Mouse (Mus musculus) heart, adult 2 months (tissue): ENCODE measurements around the gene Fam222a. TPM values are rescaled to one million over a fixed set of nuclear protein-coding genes. Genes with fewer than 3 reads are reported as not detected.

ENCODE experiments used
- DNase-seq, 2 experiments: peaks; one replicate each; pipeline ENCODE4 v3.0.0; 2021
- H3K27ac ChIP-seq: fragments of 200-600 bp; 2 replicates; pipeline ENCODE4 v1.8.1; 2022
- H3K27me3 ChIP-seq: fragments of 200-500 bp; 2 replicates; pipeline ENCODE4 v1.6.1; 2012; ENCODE audit warnings: mild to moderate bottlenecking, low read length, inconsistent platforms, mixed read lengths; ENCODE audit not compliant: control insufficient read depth, insufficient read depth
- H3K36me3 ChIP-seq: fragments of 200-500 bp; 2 replicates; pipeline ENCODE4 v1.6.1; 2012; ENCODE audit warnings: low read length, inconsistent platforms; ENCODE audit not compliant: control insufficient read depth, insufficient read depth
- H3K4me1 ChIP-seq: fragments of 200-500 bp; 2 replicates; pipeline ENCODE4 v1.6.1; 2011; ENCODE audit warnings: low read length; ENCODE audit not compliant: control insufficient read depth, insufficient read depth
- H3K4me3 ChIP-seq: fragments of 200-600 bp; 2 replicates; pipeline ENCODE4 v1.8.1; 2022
- H3K79me2 ChIP-seq: fragments of 200-500 bp; replicated peaks from 2 replicates; pipeline ENCODE4 v1.6.1; 2012; ENCODE audit warnings: mild to moderate bottlenecking, inconsistent platforms, low read length, moderate library complexity, mixed read lengths; ENCODE audit not compliant: control insufficient read depth, insufficient read depth
- H3K9ac ChIP-seq: fragments of 200-500 bp; 2 replicates; pipeline ENCODE4 v1.6.1; 2012; ENCODE audit warnings: low read depth, mild to moderate bottlenecking, control low read depth, inconsistent platforms, low read length, mixed read lengths
- CTCF ChIP-seq: fragments of 200-600 bp; IDR thresholded peaks from 2 replicates; pipeline ENCODE4 v1.8.1; 2022; ENCODE audit warnings: antibody characterized with exemption, mild to moderate bottlenecking, moderate library complexity
- EP300 ChIP-seq: fragments of 200-500 bp; IDR thresholded peaks from 2 replicates; pipeline ENCODE4 v1.6.1; 2011; ENCODE audit warnings: low read depth, low read length, control low read depth; ENCODE audit not compliant: insufficient read depth
- POLR2A ChIP-seq: fragments of 200-500 bp; IDR thresholded peaks from 2 replicates; pipeline ENCODE4 v1.6.1; 2011; ENCODE audit warnings: mild to moderate bottlenecking, low read depth, low read length, control low read depth; ENCODE audit not compliant: insufficient read depth
- WGBS: fragments of 180-500 bp; shearing (Covaris S2); methylation state at CpG from one replicate; pipeline ENCODE4 v1.1.7; 2018; 5-methylcytosine and 5-hydroxymethylcytosine counted together
- intact Hi-C: fragments of 180-260 bp; cut with DNase I; formaldehyde crosslinking; loops from one replicate; pipeline ENCODE4 v1.15.1; 2025
- long read RNA-seq: library from polyadenylated mRNA; stranded (forward); transcript quantifications from one replicate; pipeline ENCODE4 v2.0.0, GENCODE M21; 2021
- polyA plus RNA-seq: library from polyadenylated mRNA; depleted of rRNA; stranded (reverse); fragments of >200 nt; gene quantifications from 2 replicates; pipeline ENCODE4 v1.2.3, GENCODE M21; 2012; rRNA removed
- total RNA-seq, 2 experiments: library from RNA; stranded (reverse); gene quantifications; 2 replicates each; pipeline ENCODE4 v1.2.3; 2021

Gene Fam222a
- total RNA-seq, result 1 to 10 TPM; 2.1 to 5.0 TPM
- 2.0 and 2.8 TPM in 2 replicates for polyA plus RNA-seq
- long read RNA-seq, partial matches to known transcripts, result 0 of 4 reads
- long read RNA-seq, other reads (novel, unspliced or antisense), result 1 of 4 reads

GRCm38 (mm10) chr5:114567565-114568197, at the start of gene Fam222a:
Fam222a (plus strand) TSS chr5:114568016.
- Histone ChIP-seq H3K4me1 (peaks cover 5% of the 10 kb centered on the region), H3K36me3 (no peaks in the 10 kb centered on the region), H3K79me2 (no peaks in the 10 kb centered on the region), H3K4me3 (peak within 1 kb of the TSS; percentile 80), H3K9ac (peak within 1 kb of the TSS; percentile 63), H3K27ac (peak within 1 kb of the TSS; percentile 48), H3K27me3 (no peaks in the 10 kb centered on the region)
- WGBS, result under 1% methylated on average over 72 of the region's 72 CpGs
- TF ChIP-seq CTCF (peak; percentile 70), POLR2A (no peak), EP300 (0 out of 2 replicates have a peak, but pooled peaks have one; percentile 8)
- DNase-seq, result peak; percentile 79
- intact Hi-C loops, result loop anchor here (1.0 to 2.0 kb wide), 2 partner anchors 41 to 106 kb away; no protein-coding TSS in a partner anchor

GRCm38 (mm10) chr5:114528355-114528754, 39.5 kb upstream of the Fam222a start:
- no peaks in the 10 kb centered on the region for H3K79me2 ChIP-seq
- no peaks in the 10 kb centered on the region for H3K4me1 ChIP-seq
- H3K27ac ChIP-seq, result no peak overlapping the region
- DNase-seq, result no peak
- TF ChIP-seq EP300, result no peak
- TF ChIP-seq POLR2A, result no peak
- no peak for TF ChIP-seq CTCF
- no peaks in the 10 kb centered on the region for H3K27me3 ChIP-seq
- H3K4me3 ChIP-seq, result no peak overlapping the region
- 83% methylated on average over 6 of the region's 6 CpGs for WGBS
- intact Hi-C loops, result no loop called here
- no peaks in the 10 kb centered on the region for H3K36me3 ChIP-seq
- no peak overlapping the region for H3K9ac ChIP-seq

DNA sequence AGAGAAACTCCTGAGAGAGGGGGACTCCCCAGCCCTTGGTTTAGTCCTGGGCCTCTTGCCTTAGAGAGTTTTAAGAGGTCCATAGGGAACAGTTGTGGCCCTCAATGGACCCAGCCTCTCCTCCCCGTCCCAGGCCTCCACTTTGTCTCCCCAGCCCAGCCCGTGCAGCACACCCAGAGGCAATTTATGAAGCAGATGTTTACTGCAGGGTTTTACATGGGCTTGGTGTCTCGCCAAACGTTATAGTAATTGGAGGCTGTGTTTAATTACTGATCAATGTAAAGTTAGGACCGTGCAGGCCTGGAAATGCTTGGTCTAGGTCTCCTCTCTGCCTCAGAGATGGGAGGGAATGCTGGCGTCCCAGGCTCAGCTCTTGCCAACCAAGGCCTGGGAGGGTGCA, 37.5 kb upstream of the Fam222a start:
- TF ChIP-seq POLR2A (no peak), EP300 (no peak), CTCF (no peak)
- Histone ChIP-seq H3K36me3 (no peaks in the 10 kb centered on the region), H3K9ac (no peak overlapping the region), H3K4me3 (no peak overlapping the region), H3K79me2 (no peaks in the 10 kb centered on the region), H3K4me1 (no peaks in the 10 kb centered on the region), H3K27ac (no peak overlapping the region), H3K27me3 (no peaks in the 10 kb centered on the region)
- WGBS, result 80% methylated on average over 6 of the region's 6 CpGs
- intact Hi-C loops, result no loop called here
- no peak for DNase-seq

DNA sequence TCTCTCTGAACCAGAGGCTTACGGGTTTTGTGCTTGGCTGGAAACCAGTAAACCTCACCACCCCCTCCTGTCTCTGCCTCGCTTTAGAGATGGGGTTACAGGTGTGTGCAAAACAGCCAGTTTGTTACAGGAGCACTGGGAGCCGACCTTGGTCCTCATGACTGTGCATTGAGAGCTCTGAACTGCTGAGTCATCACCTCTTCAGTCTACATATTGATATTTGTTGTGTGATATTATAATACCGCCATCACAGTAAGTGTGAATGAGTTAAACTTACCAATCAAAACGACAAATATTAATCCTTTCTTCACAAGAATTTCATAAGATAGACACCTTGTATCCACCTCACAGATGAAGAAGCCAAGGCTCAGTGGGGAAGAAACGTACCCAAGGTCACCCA, 35.8 kb upstream of the Fam222a start:
- no peak for DNase-seq
- WGBS, result 75% methylated on average over 6 of the region's 6 CpGs
- intact Hi-C loops, result no loop called here
- no peaks in the 10 kb centered on the region for H3K4me1 ChIP-seq
- no peak overlapping the region for H3K9ac ChIP-seq
- H3K27ac ChIP-seq, result no peak overlapping the region
- H3K27me3 ChIP-seq, result no peaks in the 10 kb centered on the region
- H3K79me2 ChIP-seq, result no peaks in the 10 kb centered on the region
- TF ChIP-seq CTCF (no peak), POLR2A (no peak), EP300 (no peak)
- H3K36me3 ChIP-seq, result no peaks in the 10 kb centered on the region
- H3K4me3 ChIP-seq, result no peak overlapping the region

GRCm38 (mm10) chr5:114537308-114538020, 30.4 kb upstream of the Fam222a start:
- Histone ChIP-seq H3K36me3 (no peaks in the 10 kb centered on the region), H3K79me2 (no peaks in the 10 kb centered on the region), H3K9ac (no peak overlapping the region), H3K4me3 (no peak overlapping the region), H3K4me1 (peaks cover 2% of the 10 kb centered on the region; the same call in 1 of the 2 replicates), H3K27ac (no peak overlapping the region), H3K27me3 (no peaks in the 10 kb centered on the region)
- DNase-seq, result no peak
- no peak for TF ChIP-seq POLR2A
- TF ChIP-seq CTCF, result no peak
- TF ChIP-seq EP300, result no peak
- WGBS, result 25% methylated on average over 26 of the region's 26 CpGs
- intact Hi-C loops, result no loop called here

DNA sequence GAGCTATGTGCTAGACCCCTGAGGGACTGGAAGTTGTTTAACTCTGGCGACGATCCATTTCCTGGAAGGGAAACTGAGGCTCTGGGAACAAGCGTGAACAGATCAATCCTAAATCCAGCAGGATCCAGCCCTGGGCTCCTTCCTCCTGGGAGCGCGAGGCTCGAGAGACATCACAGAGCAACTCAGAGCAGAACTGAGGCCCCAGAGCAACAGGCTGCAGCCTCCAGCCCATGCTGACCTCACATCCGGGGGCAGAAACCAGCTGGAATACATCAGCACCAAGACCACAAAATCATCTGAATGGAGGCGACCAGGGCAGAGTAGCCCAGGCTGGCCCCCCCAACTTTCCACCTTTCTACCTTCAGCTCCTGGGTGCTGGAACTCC, 29.8 kb upstream of the Fam222a start:
- Histone ChIP-seq H3K79me2 (no peaks in the 10 kb centered on the region), H3K9ac (no peak overlapping the region), H3K27ac (no peak overlapping the region), H3K4me3 (no peak overlapping the region), H3K27me3 (no peaks in the 10 kb centered on the region), H3K4me1 (peaks cover 2% of the 10 kb centered on the region; the same call in 1 of the 2 replicates), H3K36me3 (no peaks in the 10 kb centered on the region)
- WGBS, result 33% methylated on average over 8 of the region's 8 CpGs
- intact Hi-C loops, result no loop called here
- no peak for TF ChIP-seq POLR2A
- no peak for TF ChIP-seq CTCF
- no peak for TF ChIP-seq EP300
- DNase-seq, result peak in 1 of 2 experiments; percentile 33
